Mouse (Mus musculus): ENCODE results near the gene Gm45717. TPM values are rescaled to one million over a fixed set of nuclear protein-coding genes. Genes with fewer than 3 reads are reported as not detected.
"Not testable (repeated sequence)": the region's sequence is repeated elsewhere in the genome, so short reads cannot be mapped to it uniquely, and the experiment has no call there.

Gene Gm45717
- polyA plus RNA-seq, 1 experiment from 2014 or later: 0.97 TPM

- no peak overlapping the region for H3K9ac ChIP-seq
- no peak overlapping the region for H3K27ac ChIP-seq
- H3K4me3 ChIP-seq: no peak overlapping the region
- H3K9me3 ChIP-seq (replicated peaks): no peaks in the 10 kb centered on the region
- ATAC-seq (ENCODE audit: low FRiP score): no peak
- no peaks in the 10 kb centered on the region for H3K36me3 ChIP-seq
- H3K4me2 ChIP-seq (replicated peaks): no peak overlapping the region
- WGBS: 90% methylated on average over 7 of the region's 7 CpGs
- H3K4me1 ChIP-seq: no peaks in the 10 kb centered on the region
- H3K27me3 ChIP-seq: no peaks in the 10 kb centered on the region
Measured at GRCm38 (mm10) chr7:140982971-140983370, 27.2 kb upstream of the Gm45717 start.

- no peak overlapping the region for H3K4me3 ChIP-seq
- 88% methylated on average over 8 of the region's 8 CpGs for WGBS
- no peaks in the 10 kb centered on the region for H3K27me3 ChIP-seq
- no peak overlapping the region for H3K9ac ChIP-seq
- H3K4me1 ChIP-seq: no peaks in the 10 kb centered on the region
- H3K4me2 ChIP-seq (replicated peaks): no peak overlapping the region
- ATAC-seq (ENCODE audit: low FRiP score): no peak
- H3K9me3 ChIP-seq (replicated peaks): no peaks in the 10 kb centered on the region
- no peaks in the 10 kb centered on the region for H3K36me3 ChIP-seq
- no peak overlapping the region for H3K27ac ChIP-seq
Measured at GRCm38 (mm10) chr7:140981704-140982103, 26.0 kb upstream of the Gm45717 start.

- whole genome bisulfite sequencing: 94% methylated on average over 9 of the region's 9 CpGs
- ATAC-seq (ENCODE audit: low FRiP score); H3K9ac ChIP-seq; H3K4me3 ChIP-seq; H3K9me3 ChIP-seq (replicated peaks); H3K4me2 ChIP-seq (replicated peaks); H3K36me3 ChIP-seq; H3K4me1 ChIP-seq; H3K27me3 ChIP-seq; H3K27ac ChIP-seq: not testable (repeated sequence)
Measured at GRCm38 (mm10) chr7:140976720-140977119, 21.0 kb upstream of the Gm45717 start.

GRCm38 (mm10) chr7:140975465-140975864, 19.7 kb upstream of the Gm45717 start:
- Histone ChIP-seq H3K9ac (no peak overlapping the region), H3K36me3 (no peaks in the 10 kb centered on the region), H3K27ac (no peak overlapping the region), H3K4me3 (no peak overlapping the region), H3K27me3 (peaks cover 4% of the 10 kb centered on the region), H3K9me3 (replicated peaks) (no peaks in the 10 kb centered on the region), H3K4me1 (no peaks in the 10 kb centered on the region), H3K4me2 (replicated peaks) (no peak overlapping the region)
- WGBS: 21% methylated on average over 3 of the region's 3 CpGs
- no peak for ATAC-seq (ENCODE audit: low FRiP score)

GRCm38 (mm10) chr7:140974940-140975339, 19.2 kb upstream of the Gm45717 start:
- ATAC-seq (ENCODE audit: low FRiP score): no peak
- H3K27ac ChIP-seq: no peak overlapping the region
- H3K9ac ChIP-seq: no peak overlapping the region
- no peaks in the 10 kb centered on the region for H3K4me1 ChIP-seq
- peaks cover 10% of the 10 kb centered on the region for H3K27me3 ChIP-seq
- no peaks in the 10 kb centered on the region for H3K36me3 ChIP-seq
- 15% methylated on average over 9 of the region's 9 CpGs for WGBS
- no peak overlapping the region for H3K4me2 ChIP-seq (replicated peaks)
- no peaks in the 10 kb centered on the region for H3K9me3 ChIP-seq (replicated peaks)
- no peak overlapping the region for H3K4me3 ChIP-seq

GRCm38 (mm10) chr7:140973396-140974165, 17.8 kb upstream of the Gm45717 start:
- ATAC-seq (ENCODE audit: low FRiP score): no peak
- H3K9me3 ChIP-seq (replicated peaks): no peaks in the 10 kb centered on the region
- H3K27me3 ChIP-seq: peaks cover 10% of the 10 kb centered on the region
- no peak overlapping the region for H3K4me3 ChIP-seq
- no peaks in the 10 kb centered on the region for H3K4me1 ChIP-seq
- H3K36me3 ChIP-seq: no peaks in the 10 kb centered on the region
- no peak overlapping the region for H3K27ac ChIP-seq
- WGBS: 19% methylated on average over 14 of the region's 14 CpGs
- no peak overlapping the region for H3K9ac ChIP-seq
- H3K4me2 ChIP-seq (replicated peaks): no peak overlapping the region

- H3K4me3 ChIP-seq: no peak overlapping the region
- no peak for ATAC-seq (ENCODE audit: low FRiP score)
- H3K9ac ChIP-seq: no peak overlapping the region; the same call in 1 of the 2 replicates
- 85% methylated on average over 8 of the region's 8 CpGs for WGBS
- H3K9me3 ChIP-seq (replicated peaks): no peaks in the 10 kb centered on the region
- H3K4me1 ChIP-seq: peaks cover 4% of the 10 kb centered on the region
- H3K27ac ChIP-seq: no peak overlapping the region
- H3K27me3 ChIP-seq: peaks cover 10% of the 10 kb centered on the region
- H3K36me3 ChIP-seq: no peaks in the 10 kb centered on the region
- H3K4me2 ChIP-seq (replicated peaks): no peak overlapping the region
Measured at GRCm38 (mm10) chr7:140971479-140972171, 15.9 kb upstream of the Gm45717 start.

GRCm38 (mm10) chr7:140970931-140971330, 15.2 kb upstream of the Gm45717 start:
- 44% methylated on average over 7 of the region's 7 CpGs for WGBS
- ATAC-seq (ENCODE audit: low FRiP score): no peak
- Histone ChIP-seq H3K4me1 (peaks cover 4% of the 10 kb centered on the region), H3K4me3 (no peak overlapping the region), H3K27me3 (peaks cover 10% of the 10 kb centered on the region), H3K9me3 (replicated peaks) (no peaks in the 10 kb centered on the region), H3K27ac (no peak overlapping the region), H3K4me2 (replicated peaks) (no peak overlapping the region), H3K9ac (no peak overlapping the region), H3K36me3 (no peaks in the 10 kb centered on the region)

- not testable (repeated sequence) for H3K9ac ChIP-seq; ATAC-seq (ENCODE audit: low FRiP score); H3K4me2 ChIP-seq (replicated peaks); H3K27me3 ChIP-seq; H3K4me3 ChIP-seq; H3K27ac ChIP-seq; H3K9me3 ChIP-seq (replicated peaks); H3K4me1 ChIP-seq; H3K36me3 ChIP-seq
- WGBS: 23% methylated on average over 3 of the region's 3 CpGs
Measured at GRCm38 (mm10) chr7:140968710-140969109, 13.0 kb upstream of the Gm45717 start.

GRCm38 (mm10) chr7:140967862-140968591, 12.3 kb upstream of the Gm45717 start:
- ATAC-seq (ENCODE audit: low FRiP score): no peak
- Histone ChIP-seq H3K27me3 (0 out of 2 replicates have a peak, but pooled peaks cover 7% of the 10 kb centered on the region), H3K4me2 (replicated peaks) (no peak overlapping the region), H3K9me3 (replicated peaks) (no peaks in the 10 kb centered on the region), H3K4me1 (peaks cover 4% of the 10 kb centered on the region), H3K4me3 (no peak overlapping the region), H3K9ac (no peak overlapping the region; the same call in 1 of the 2 replicates), H3K36me3 (no peaks in the 10 kb centered on the region), H3K27ac (no peak overlapping the region)
- 9% methylated on average over 14 of the region's 14 CpGs for WGBS

GRCm38 (mm10) chr7:140966921-140967320, 11.2 kb upstream of the Gm45717 start, which contains the start of gene Ifitm1:
Gene Ifitm1, plus strand, starts transcription at chr7:140967221.
- 84% methylated on average over 4 of the region's 4 CpGs for WGBS
- Histone ChIP-seq H3K27ac (no peak within 1 kb of the TSS), H3K4me1 (peaks cover 4% of the 10 kb centered on the region), H3K9me3 (replicated peaks) (no peaks in the 10 kb centered on the region), H3K36me3 (no peaks in the 10 kb centered on the region), H3K9ac (no peak within 1 kb of the TSS; the same call in 1 of the 2 replicates), H3K27me3 (0 out of 2 replicates have a peak, but pooled peaks cover 7% of the 10 kb centered on the region), H3K4me2 (replicated peaks) (no peak within 1 kb of the TSS), H3K4me3 (no peak within 1 kb of the TSS)
- ATAC-seq (ENCODE audit: low FRiP score): no peak

- WGBS: 62% methylated on average over 2 of the region's 2 CpGs
- no peak for ATAC-seq (ENCODE audit: low FRiP score)
Measured at GRCm38 (mm10) chr7:140962733-140963132, 7.0 kb upstream of the Gm45717 start.

More at GRCm38 (mm10) chr7:140962733-140963132, 7.0 kb upstream of the Gm45717 start:
- H3K27me3 ChIP-seq: no peaks in the 10 kb centered on the region
- H3K4me1 ChIP-seq: peaks cover 9% of the 10 kb centered on the region
- H3K4me3 ChIP-seq: no peak overlapping the region
- no peaks in the 10 kb centered on the region for H3K36me3 ChIP-seq
- no peak overlapping the region for H3K4me2 ChIP-seq (replicated peaks)
- no peak overlapping the region for H3K9ac ChIP-seq
- no peaks in the 10 kb centered on the region for H3K9me3 ChIP-seq (replicated peaks)
- H3K27ac ChIP-seq: no peak overlapping the region

Measured in hindbrain, embryonic 12.5 days (tissue).